ENCODE assay signal across 23 mouse cellular contexts in genomic region chr13:92469381-92469780, GRCm38 (mm10). TPM values are rescaled to one million over a fixed set of nuclear protein-coding genes. Genes with fewer than 3 reads are reported as not detected.
"Had no signal": no experiment of that assay in that cellular context is flagged by ENCODE, and none has a peak within 500 bp of the region (broad histone marks: within the 10 kb centered on the region; RNA-seq: fewer than 3 reads in every experiment).

No protein-coding gene starts in this region.

- H3K27ac ChIP-seq: hindbrain, embryonic 15.5 days; limb, embryonic 10.5 days; limb, embryonic 13.5 days; liver, embryonic 15.5 days; midbrain, embryonic 12.5 days; midbrain, embryonic 15.5 days; neural tube, embryonic 12.5 days; neural tube, embryonic 15.5 days; stomach, postnatal 0 days had no signal

- H3K4me1 ChIP-seq: hindbrain, embryonic 15.5 days; limb, embryonic 10.5 days; limb, embryonic 13.5 days; liver, embryonic 15.5 days; midbrain, embryonic 12.5 days; midbrain, embryonic 15.5 days; neural tube, embryonic 12.5 days; neural tube, embryonic 15.5 days had no signal

- H3K36me3 ChIP-seq: limb, embryonic 10.5 days; liver, embryonic 15.5 days; midbrain, embryonic 15.5 days had no signal

- H3K27me3 ChIP-seq: hindbrain, embryonic 15.5 days; limb, embryonic 13.5 days; liver, embryonic 15.5 days; midbrain, embryonic 12.5 days; midbrain, embryonic 15.5 days; neural tube, embryonic 12.5 days; neural tube, embryonic 15.5 days had no signal

- H3K9ac ChIP-seq: hindbrain, embryonic 15.5 days; limb, embryonic 13.5 days; liver, embryonic 15.5 days; midbrain, embryonic 12.5 days; midbrain, embryonic 15.5 days; neural tube, embryonic 12.5 days; neural tube, embryonic 15.5 days had no signal

- H3K4me3 ChIP-seq: hindbrain, embryonic 15.5 days; limb, embryonic 10.5 days; limb, embryonic 13.5 days; liver, embryonic 15.5 days; midbrain, embryonic 12.5 days; midbrain, embryonic 15.5 days; neural tube, embryonic 12.5 days; neural tube, embryonic 15.5 days had no signal

- H3K9me3 ChIP-seq: hindbrain, embryonic 15.5 days; limb, embryonic 10.5 days; limb, embryonic 13.5 days; liver, embryonic 15.5 days; midbrain, embryonic 12.5 days; midbrain, embryonic 15.5 days; neural tube, embryonic 12.5 days; neural tube, embryonic 15.5 days had no signal

- H3K4me2 ChIP-seq: hindbrain, embryonic 15.5 days; limb, embryonic 13.5 days; liver, embryonic 15.5 days; midbrain, embryonic 12.5 days; midbrain, embryonic 15.5 days; neural tube, embryonic 12.5 days; neural tube, embryonic 15.5 days had no signal

- DNase-seq: liver; lung, adult 2 months; lung, postnatal 14 days; lung, postnatal 4 days; right cerebral cortex, adult 18-20 months; right cerebral cortex, postnatal 14 days; right cerebral cortex, postnatal 4 days; thymus, adult 2 months; thymus, postnatal 14 days; thymus, postnatal 4 days had no signal

- ATAC-seq: intestine, postnatal 0 days; midbrain, embryonic 15.5 days had no signal

RNA-seq across cellular contexts. Expression of gene Fam151b, which starts 14.4 kb away (rescaled TPM):
- polyA plus RNA-seq: liver, embryonic 15.5 days; lung, embryonic 16.5 days; neural tube, embryonic 12.5 days had no signal

RNA-seq across cellular contexts. Expression of gene Ankrd34b, which starts 43.7 kb away (rescaled TPM):
- total RNA-seq: megakaryocyte progenitor cell, adult 5-6 weeks had no signal
- polyA plus RNA-seq: intestine, embryonic 14.5 days had no signal
